Mouse (Mus musculus) retina, embryonic 14.5 days (tissue): ENCODE measurements around the gene Egr2.

Source experiments
- DNase-seq: peaks from one replicate; pipeline ENCODE4 v3.0.0-alpha.2; 2015; ENCODE audit warnings: low spot score

Egr2 gene

GRCm38 (mm10) chr10:67535256-67535655, at the start of gene Egr2:
Gene Egr2 (plus strand): TSS chr10:67535475.
- DNase-seq = peak; percentile 46

DNA sequence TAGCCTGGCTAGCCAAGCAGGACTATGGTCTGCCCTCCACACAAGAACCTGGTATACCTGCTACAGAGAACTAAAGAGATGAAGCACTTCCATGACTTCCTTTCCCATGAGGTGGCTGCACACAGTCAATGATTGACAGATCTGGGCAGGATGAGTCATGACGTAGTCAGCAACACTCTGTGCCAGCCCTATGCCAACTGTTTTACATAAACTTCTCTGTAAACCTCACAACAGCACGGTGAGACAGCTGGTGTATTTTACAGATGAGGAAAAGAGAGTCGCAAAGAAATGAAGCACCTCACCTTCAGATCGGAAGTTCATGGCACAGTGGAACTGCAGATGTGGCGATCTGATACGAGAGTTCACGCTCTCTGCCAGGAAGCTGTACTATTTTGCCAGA, 47.8 kb upstream of the Egr2 start:
- no peak for DNase-seq

DNA sequence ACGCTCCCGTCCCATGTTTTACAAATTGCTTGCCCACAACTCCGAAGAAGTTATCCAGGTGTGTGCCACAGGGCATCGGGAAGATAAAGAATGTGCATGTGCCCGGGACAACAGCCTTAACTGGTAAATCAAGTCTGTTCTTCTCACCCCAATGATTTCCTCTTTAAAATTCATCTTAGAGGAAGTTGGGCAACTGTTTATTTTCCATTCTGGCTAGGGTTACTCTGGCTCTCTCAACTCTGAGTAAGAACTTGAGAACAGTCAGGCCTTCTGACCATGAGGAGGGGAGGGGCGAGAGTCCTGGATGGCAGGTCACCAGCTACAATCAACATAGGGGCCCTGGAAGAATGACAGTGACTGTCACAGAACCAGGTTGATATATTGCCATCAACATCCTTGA, 45.4 kb upstream of the Egr2 start:
- no peak for DNase-seq

- no peak for DNase-seq
Measured at GRCm38 (mm10) chr10:67490632-67491031, 44.6 kb upstream of the Egr2 start.

DNA sequence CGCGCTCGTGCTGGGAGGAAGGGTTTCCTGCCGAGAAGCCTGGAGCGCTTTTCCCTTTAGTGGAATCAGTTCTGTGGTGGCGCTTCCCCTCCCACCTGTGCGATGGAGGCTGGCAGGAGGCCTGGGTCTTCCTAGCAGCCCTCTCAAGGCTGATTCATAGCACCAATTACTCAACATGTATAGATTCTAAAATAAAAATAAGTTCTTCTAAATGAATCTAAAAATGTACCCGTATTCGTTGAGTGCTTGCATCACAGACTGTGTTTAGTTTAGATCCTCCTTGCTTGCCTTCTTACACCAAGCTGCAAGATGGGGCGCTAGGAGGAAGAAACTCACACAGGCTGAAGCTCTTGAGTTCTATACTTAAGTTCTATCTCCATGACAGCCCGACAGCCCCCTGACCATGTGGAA, 43.1 kb upstream of the Egr2 start:
- DNase-seq = no peak

DNA sequence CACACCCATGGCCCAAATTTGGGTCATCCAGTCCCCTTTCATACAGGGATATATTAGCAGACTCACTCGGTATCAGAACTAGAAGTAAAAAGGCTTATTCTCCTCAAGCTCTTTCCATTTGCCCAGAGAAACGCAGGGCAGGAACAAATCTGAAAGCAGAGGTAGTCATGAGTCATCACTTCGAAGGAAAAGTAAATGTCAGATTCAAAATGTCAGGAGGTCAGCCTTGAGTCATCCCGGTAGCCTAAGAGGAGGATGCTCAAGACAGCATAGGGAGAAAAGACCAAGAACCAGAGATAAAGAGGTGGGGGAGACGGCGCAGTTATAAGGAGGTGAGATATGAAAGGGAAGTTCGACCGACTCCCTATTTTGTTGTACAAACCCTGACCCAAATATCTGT, 41.7 kb upstream of the Egr2 start:
- no peak for DNase-seq

GRCm38 (mm10) chr10:67497144-67497892, 38.0 kb upstream of the Egr2 start:
- no peak for DNase-seq

- no peak for DNase-seq
Measured at GRCm38 (mm10) chr10:67497951-67498350, 37.3 kb upstream of the Egr2 start.

GRCm38 (mm10) chr10:67503320-67503995, 31.8 kb upstream of the Egr2 start:
- DNase-seq = no peak

GRCm38 (mm10) chr10:67504046-67504445, 31.2 kb upstream of the Egr2 start:
- DNase-seq = no peak

GRCm38 (mm10) chr10:67505248-67505647, 30.0 kb upstream of the Egr2 start:
- no peak for DNase-seq

GRCm38 (mm10) chr10:67512211-67512610, 23.1 kb upstream of the Egr2 start:
- no peak for DNase-seq

DNA sequence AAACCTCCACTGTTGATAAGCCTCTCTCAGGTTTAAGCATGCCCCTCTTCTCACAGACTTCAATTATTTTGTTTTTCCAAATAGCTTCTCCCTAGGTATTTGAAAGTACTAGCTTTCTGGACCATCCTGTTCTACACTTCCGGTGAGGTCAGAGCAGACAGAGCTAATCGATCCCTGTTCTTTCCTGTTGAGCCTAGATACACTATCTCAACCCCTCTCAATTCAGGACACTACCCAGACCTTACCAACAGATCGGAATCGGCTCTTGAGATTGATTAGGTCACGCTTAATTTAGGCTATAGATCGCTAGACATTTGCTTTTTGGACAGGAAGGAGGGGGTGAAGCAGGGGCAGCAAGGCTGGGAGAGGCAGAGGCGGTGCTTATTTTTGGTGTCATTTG, 22.4 kb upstream of the Egr2 start:
- DNase-seq = no peak

GRCm38 (mm10) chr10:67518733-67519132, 16.5 kb upstream of the Egr2 start:
- no peak for DNase-seq

GRCm38 (mm10) chr10:67524130-67524529, 11.1 kb upstream of the Egr2 start:
- DNase-seq = no peak

- DNase-seq = no peak
Measured at GRCm38 (mm10) chr10:67524694-67525093, 10.6 kb upstream of the Egr2 start.

DNA sequence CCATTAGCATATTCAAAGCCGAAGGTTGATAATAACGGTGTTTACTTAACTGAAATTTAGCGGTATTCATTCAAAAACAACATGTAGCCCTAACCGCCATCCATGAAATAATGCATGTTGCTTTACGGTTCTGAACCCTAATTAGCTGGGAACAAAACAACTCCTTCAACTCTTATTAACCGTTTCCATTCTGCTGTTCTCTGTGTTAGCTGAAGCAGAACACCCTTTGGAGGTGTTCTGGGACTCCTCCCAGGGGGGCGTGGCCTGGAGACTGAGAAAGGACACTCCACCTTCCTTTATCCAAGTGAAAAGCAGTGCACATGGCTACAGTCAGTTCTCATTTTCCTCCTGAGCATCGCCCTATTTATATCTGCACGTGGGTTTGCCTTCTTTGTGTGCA, 8.8 kb upstream of the Egr2 start:
- DNase-seq = no peak

DNA sequence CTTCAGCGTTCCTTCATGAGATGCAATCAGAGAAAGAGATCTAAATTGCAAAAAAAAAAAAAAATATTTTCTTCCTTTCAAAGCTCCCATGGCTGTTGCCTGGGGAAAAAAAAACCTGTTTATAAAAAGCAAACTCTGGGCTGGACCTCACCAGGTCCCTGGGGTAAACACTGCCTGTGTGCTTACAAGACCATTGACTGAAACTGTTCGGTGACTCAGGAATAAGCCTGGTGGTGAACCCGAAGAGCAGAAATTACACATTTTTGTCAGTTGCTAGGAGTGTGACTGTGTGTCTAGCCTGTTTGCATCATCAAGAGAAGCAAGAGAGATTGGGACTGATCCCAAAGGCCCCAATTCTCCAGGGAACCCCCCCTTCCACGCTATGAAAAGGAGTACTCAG, 5.5 kb upstream of the Egr2 start:
- no peak for DNase-seq

DNA sequence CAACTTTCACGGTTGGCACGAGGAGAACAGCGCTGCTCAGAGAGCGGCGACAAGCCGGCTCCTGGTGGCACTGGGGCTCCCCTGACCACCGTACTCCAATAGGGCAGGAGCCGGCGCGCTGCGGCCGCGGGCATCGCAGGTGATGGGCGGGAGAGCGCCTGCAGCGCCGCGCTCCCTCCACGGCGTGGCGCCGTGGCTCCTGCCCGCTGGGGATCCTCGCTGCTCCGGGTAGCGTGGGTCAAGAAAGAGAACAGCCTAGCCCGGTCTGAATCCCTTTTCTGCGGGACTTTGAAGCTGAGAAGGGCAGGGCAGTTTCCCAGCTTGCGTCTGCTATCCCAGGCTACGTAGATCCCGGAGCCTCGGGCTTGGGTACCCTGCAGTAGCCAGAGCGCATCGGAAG, 697 bp downstream of the Egr2 start:
- DNase-seq = peak; percentile 82

DNA sequence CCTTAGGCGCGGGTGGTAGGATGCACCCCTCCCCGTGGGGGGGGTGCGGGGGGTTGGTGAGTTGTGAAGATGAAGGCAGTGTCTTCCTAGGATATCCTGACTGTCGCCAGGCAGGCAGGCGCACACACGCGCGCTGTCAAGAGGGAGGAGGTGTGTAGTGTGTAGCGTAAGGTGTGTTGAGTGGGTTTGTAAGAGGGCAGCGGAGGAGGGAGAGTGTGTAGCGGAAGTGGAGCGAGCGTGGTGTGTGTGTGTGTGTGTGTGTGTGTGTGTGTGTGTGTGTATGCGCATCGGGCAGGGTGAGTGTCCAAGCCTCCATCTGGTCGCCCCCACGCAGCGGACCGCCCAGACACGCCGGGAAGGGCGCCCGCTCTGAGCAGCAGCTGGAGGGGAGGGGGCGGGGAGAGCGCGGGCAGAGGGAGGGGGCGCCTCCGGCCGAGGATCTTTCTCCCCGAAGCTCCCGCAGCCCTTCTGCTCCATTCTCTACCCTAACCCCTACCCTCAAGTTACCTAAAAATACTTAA, 1.4 kb downstream of the Egr2 start:
- peak; percentile 47 for DNase-seq

DNA sequence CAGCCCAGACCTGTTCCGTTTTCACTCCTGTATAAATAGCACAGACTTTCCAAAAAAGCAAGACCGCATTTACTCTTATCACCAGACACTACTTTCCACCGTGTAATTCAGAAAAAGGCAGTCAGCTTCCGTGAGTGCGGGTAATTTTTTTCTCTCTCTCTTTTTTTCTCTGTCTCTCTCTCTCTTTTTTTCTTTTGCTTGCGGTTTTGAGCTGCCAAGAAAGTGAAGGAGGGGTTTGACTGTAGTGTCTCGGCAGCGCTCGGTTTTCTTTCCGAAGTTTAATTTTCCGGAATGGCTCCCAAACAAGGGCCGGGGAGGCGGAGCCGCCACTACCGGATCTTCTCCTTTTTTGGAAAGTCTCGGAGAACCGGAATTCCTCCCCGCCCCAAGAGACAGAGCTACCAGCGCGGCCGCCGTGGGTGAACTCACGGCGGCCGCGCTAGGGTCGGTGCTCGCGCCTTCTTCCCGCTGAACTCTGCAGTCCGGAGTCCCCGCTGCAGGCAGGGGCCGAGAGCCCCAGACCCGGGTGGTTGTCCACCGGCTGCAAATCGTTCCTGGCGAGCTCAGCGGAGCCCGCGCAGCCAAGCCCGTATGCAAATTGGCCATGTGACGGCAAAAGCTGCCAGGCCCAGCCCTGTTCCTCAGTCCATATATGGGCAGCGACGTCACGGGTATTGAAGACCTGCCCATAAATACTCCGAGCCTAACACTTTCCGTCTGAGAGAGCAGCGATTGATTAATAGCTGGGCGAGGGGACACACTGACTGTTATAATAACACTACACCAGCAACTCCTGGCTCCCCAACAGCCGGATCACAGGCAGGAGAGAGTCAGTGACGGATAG, 2.1 kb downstream of the Egr2 start:
- peak; percentile 87 for DNase-seq

- no peak for DNase-seq
Measured at GRCm38 (mm10) chr10:67538106-67538505, 2.8 kb downstream of the Egr2 start.
